Mouse (Mus musculus) hindbrain, embryonic 16.5 days (tissue): ENCODE measurements around the gene Pkd1l1. TPM values are rescaled to one million over a fixed set of nuclear protein-coding genes. Genes with fewer than 3 reads are reported as not detected.

Experiments used
- ATAC-seq: fragments of 200-750 bp; cut with Nextera tagmentation; 2 replicates; pipeline ENCODE4 v1.8.0; 2017; ENCODE audit warnings: moderate TSS enrichment, moderate library complexity
- H3K27ac ChIP-seq: fragments of 300-500 bp; sonication (generic); 2 replicates; pipeline ENCODE4 v1.5.1; 2014; ENCODE audit warnings: low read depth, mild to moderate bottlenecking, control low read depth, low read length, moderate library complexity
- H3K27me3 ChIP-seq: fragments of 300-500 bp; sonication (generic); replicated peaks from 2 replicates; pipeline ENCODE4 v1.6.1; 2014; ENCODE audit warnings: low read length; ENCODE audit not compliant: control insufficient read depth, insufficient read depth
- H3K36me3 ChIP-seq: fragments of 300-500 bp; sonication (generic); 2 replicates; pipeline ENCODE4 v1.6.1; 2014; ENCODE audit warnings: mild to moderate bottlenecking, low read length, moderate library complexity, mixed read lengths; ENCODE audit not compliant: control insufficient read depth, insufficient read depth
- H3K4me1 ChIP-seq: fragments of 300-500 bp; sonication (generic); 2 replicates; pipeline ENCODE4 v1.6.1; 2014; ENCODE audit warnings: low read depth, low read length; ENCODE audit not compliant: control insufficient read depth, insufficient read depth
- H3K4me2 ChIP-seq: fragments of 300-500 bp; sonication (generic); 2 replicates; pipeline ENCODE4 v1.6.1; 2014; ENCODE audit warnings: mild to moderate bottlenecking, low read length, control low read depth, moderate library complexity
- H3K4me3 ChIP-seq: fragments of 300-500 bp; sonication (generic); 2 replicates; pipeline ENCODE4 v1.5.1; 2014; ENCODE audit warnings: mild to moderate bottlenecking, low read length, control low read depth, moderate library complexity
- H3K9ac ChIP-seq: fragments of 300-500 bp; sonication (generic); 2 replicates; pipeline ENCODE4 v1.6.1; 2014; ENCODE audit warnings: low read depth, mild to moderate bottlenecking, control low read depth, low read length, moderate library complexity
- H3K9me3 ChIP-seq: fragments of 300-500 bp; sonication (generic); 2 replicates; pipeline ENCODE4 v1.6.1; 2014; ENCODE audit warnings: mild to moderate bottlenecking, low read length, moderate library complexity; ENCODE audit not compliant: control insufficient read depth
- WGBS: fragments of 180-500 bp; shearing (Covaris S2); extraction: QIAGEN DNeasy Blood & Tissue Kit; methylation state at CpG from one replicate; pipeline ENCODE4 v1.1.7; 2014; 5-methylcytosine and 5-hydroxymethylcytosine counted together
- polyA plus RNA-seq: library from polyadenylated mRNA; unstranded; fragments of >200 nt; fragmentation: Nextera tagmentation; extraction: Ambion mirVana; gene quantifications from 2 replicates; pipeline ENCODE4 v1.2.1, GENCODE M21; 2015

The Pkd1l1 gene
- polyA plus RNA-seq, 1 experiment from 2014 or later, result 0.25 TPM

GRCm38 (mm10) chr11:8949765-8950430 lies 23.2 kb downstream of the Pkd1l1 start:
- WGBS, result 64% methylated on average over 6 of the region's 6 CpGs
- Histone ChIP-seq H3K9me3 (no peaks in the 10 kb centered on the region), H3K36me3 (no peaks in the 10 kb centered on the region), H3K4me1 (no peaks in the 10 kb centered on the region; the same call in 1 of the 2 replicates), H3K27me3 (no peaks in the 10 kb centered on the region), H3K27ac (no peak overlapping the region), H3K9ac (no peak overlapping the region; the same call in 1 of the 2 replicates), H3K4me2 (no peak overlapping the region), H3K4me3 (no peak overlapping the region)
- peak; percentile 62; the same call in 1 of the 2 replicates for ATAC-seq

GRCm38 (mm10) chr11:8948871-8949270 lies 24.2 kb downstream of the Pkd1l1 start:
- WGBS, result 73% methylated on average over 3 of the region's 3 CpGs

GRCm38 (mm10) chr11:8944114-8944513 lies 29.0 kb downstream of the Pkd1l1 start:
- Histone ChIP-seq H3K27ac (no peak overlapping the region), H3K4me2 (no peak overlapping the region), H3K36me3 (no peaks in the 10 kb centered on the region), H3K9ac (no peak overlapping the region), H3K4me1 (no peaks in the 10 kb centered on the region), H3K9me3 (no peaks in the 10 kb centered on the region), H3K4me3 (no peak overlapping the region), H3K27me3 (no peaks in the 10 kb centered on the region)
- no peak for ATAC-seq
- WGBS, result 77% methylated on average over 4 of the region's 4 CpGs

More at GRCm38 (mm10) chr11:8948871-8949270, 24.2 kb downstream of the Pkd1l1 start:
- no peak overlapping the region for H3K4me3 ChIP-seq
- ATAC-seq, result no peak
- no peaks in the 10 kb centered on the region for H3K27me3 ChIP-seq
- no peak overlapping the region for H3K27ac ChIP-seq
- no peak overlapping the region for H3K4me2 ChIP-seq
- no peaks in the 10 kb centered on the region for H3K9me3 ChIP-seq
- H3K36me3 ChIP-seq, result no peaks in the 10 kb centered on the region
- no peak overlapping the region for H3K9ac ChIP-seq
- no peaks in the 10 kb centered on the region; the same call in 1 of the 2 replicates for H3K4me1 ChIP-seq

GRCm38 (mm10) chr11:8942446-8942845 lies 30.6 kb downstream of the Pkd1l1 start:
- H3K9ac ChIP-seq, result no peak overlapping the region
- no peaks in the 10 kb centered on the region for H3K9me3 ChIP-seq
- H3K4me3 ChIP-seq, result no peak overlapping the region
- 44% methylated on average over 2 of the region's 2 CpGs for WGBS
- H3K36me3 ChIP-seq, result no peaks in the 10 kb centered on the region
- no peaks in the 10 kb centered on the region for H3K4me1 ChIP-seq
- H3K4me2 ChIP-seq, result no peak overlapping the region
- no peaks in the 10 kb centered on the region for H3K27me3 ChIP-seq
- no peak for ATAC-seq
- H3K27ac ChIP-seq, result no peak overlapping the region

- H3K9ac ChIP-seq, result no peak overlapping the region
- no peaks in the 10 kb centered on the region for H3K4me1 ChIP-seq
- 86% methylated on average over 9 of the region's 9 CpGs for WGBS
- no peak for ATAC-seq
- H3K4me2 ChIP-seq, result no peak overlapping the region
- no peaks in the 10 kb centered on the region for H3K36me3 ChIP-seq
- H3K27me3 ChIP-seq, result no peaks in the 10 kb centered on the region
- H3K9me3 ChIP-seq, result no peaks in the 10 kb centered on the region
- no peak overlapping the region for H3K27ac ChIP-seq
- no peak overlapping the region for H3K4me3 ChIP-seq
Measured at GRCm38 (mm10) chr11:8936431-8937110, 36.5 kb downstream of the Pkd1l1 start.

GRCm38 (mm10) chr11:8916081-8916671 lies 56.9 kb downstream of the Pkd1l1 start:
- Histone ChIP-seq H3K9me3 (no peaks in the 10 kb centered on the region), H3K27me3 (no peaks in the 10 kb centered on the region), H3K9ac (no peak overlapping the region), H3K36me3 (no peaks in the 10 kb centered on the region), H3K27ac (no peak overlapping the region), H3K4me1 (no peaks in the 10 kb centered on the region), H3K4me2 (no peak overlapping the region), H3K4me3 (no peak overlapping the region)
- 44% methylated on average over 8 of the region's 8 CpGs for WGBS
- peak; percentile 99 for ATAC-seq

- no peaks in the 10 kb centered on the region for H3K36me3 ChIP-seq
- no peak overlapping the region for H3K4me2 ChIP-seq
- H3K27ac ChIP-seq, result no peak overlapping the region
- no peak overlapping the region for H3K9ac ChIP-seq
- H3K4me1 ChIP-seq, result no peaks in the 10 kb centered on the region
- no peaks in the 10 kb centered on the region for H3K9me3 ChIP-seq
- 94% methylated on average over 4 of the region's 4 CpGs for WGBS
- no peaks in the 10 kb centered on the region for H3K27me3 ChIP-seq
- H3K4me3 ChIP-seq, result no peak overlapping the region
- ATAC-seq, result no peak
Measured at GRCm38 (mm10) chr11:8882793-8883192, 90.3 kb downstream of the Pkd1l1 start.

- no peaks in the 10 kb centered on the region for H3K27me3 ChIP-seq
- H3K9me3 ChIP-seq, result no peaks in the 10 kb centered on the region
- no peak overlapping the region for H3K9ac ChIP-seq
- no peaks in the 10 kb centered on the region for H3K36me3 ChIP-seq
- H3K4me2 ChIP-seq, result no peak overlapping the region
- no peak for ATAC-seq
- H3K4me1 ChIP-seq, result no peaks in the 10 kb centered on the region
- H3K27ac ChIP-seq, result no peak overlapping the region
- no peak overlapping the region for H3K4me3 ChIP-seq
- 61% methylated on average over 2 of the region's 2 CpGs for WGBS
Measured at GRCm38 (mm10) chr11:8881521-8881920, 91.5 kb downstream of the Pkd1l1 start.

GRCm38 (mm10) chr11:8870115-8870514 lies 103.0 kb downstream of the Pkd1l1 start:
- Histone ChIP-seq H3K4me2 (no peak overlapping the region), H3K9ac (no peak overlapping the region), H3K27me3 (no peaks in the 10 kb centered on the region), H3K4me3 (no peak overlapping the region), H3K36me3 (no peaks in the 10 kb centered on the region), H3K27ac (no peak overlapping the region), H3K9me3 (no peaks in the 10 kb centered on the region), H3K4me1 (no peaks in the 10 kb centered on the region)
- ATAC-seq, result no peak
- WGBS, result 94% methylated on average over 5 of the region's 5 CpGs
